Mouse (Mus musculus) megakaryocyte, embryonic 14.5 days (primary cell): ENCODE results near the gene Ninj1.

ENCODE experiments used
- FLI1 ChIP-seq: IDR thresholded peaks from 2 replicates; pipeline ENCODE4 v1.6.1; 2012; ENCODE audit warnings: low read length, inconsistent platforms, mixed read lengths
- GATA1 ChIP-seq: IDR thresholded peaks from 3 replicates; pipeline ENCODE4 v1.6.1; 2012; ENCODE audit warnings: mixed read lengths, low read length, inconsistent platforms, borderline replicate concordance

DNA sequence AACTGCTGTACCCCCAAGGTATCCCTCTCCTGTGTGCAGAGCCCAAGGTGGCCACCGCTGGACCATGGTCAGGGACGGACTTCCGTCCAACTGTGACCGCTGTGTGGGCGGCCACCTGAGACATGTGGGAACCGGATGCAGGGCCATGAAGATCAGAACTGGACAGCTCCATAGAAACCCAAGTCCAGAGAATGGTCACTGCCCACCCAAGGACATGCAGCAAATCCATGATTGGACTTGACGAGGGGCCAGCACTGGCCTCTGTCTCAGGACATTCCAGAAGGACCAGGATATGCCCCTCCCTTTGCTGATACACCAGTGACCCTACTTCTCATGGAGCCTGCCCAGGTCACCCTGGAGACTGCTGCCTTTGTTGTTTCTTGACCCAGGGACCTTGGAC lies 8.4 kb downstream of the Ninj1 start:
- no peak for TF ChIP-seq GATA1
- no peak for TF ChIP-seq FLI1
